Mouse (Mus musculus) kidney, embryonic 14.5 days (tissue): ENCODE results near the gene Ddx17. TPM values are rescaled to one million over a fixed set of nuclear protein-coding genes. Genes with fewer than 3 reads are reported as not detected.

Experiments used
- ATAC-seq: fragments of 200-750 bp; cut with Nextera tagmentation; 2 replicates; pipeline ENCODE4 v1.8.0; 2017; ENCODE audit warnings: moderate number of reproducible peaks, mild to moderate bottlenecking, moderate TSS enrichment, moderate library complexity; ENCODE audit not compliant: low FRiP score, low TSS enrichment
- H3K27ac ChIP-seq: fragments of 300-500 bp; sonication (generic); 2 replicates; pipeline ENCODE4 v1.5.1; 2014; ENCODE audit warnings: low read depth, mild to moderate bottlenecking, low read length, moderate library complexity, mixed read lengths
- H3K27me3 ChIP-seq: fragments of 300-500 bp; sonication (generic); 2 replicates; pipeline ENCODE4 v1.6.1; 2014; ENCODE audit warnings: mild to moderate bottlenecking, low read length; ENCODE audit not compliant: control insufficient read depth, insufficient read depth
- H3K36me3 ChIP-seq: fragments of 300-500 bp; sonication (generic); 2 replicates; pipeline ENCODE4 v1.6.1; 2014; ENCODE audit warnings: low read length, mixed read lengths; ENCODE audit not compliant: control insufficient read depth, insufficient read depth
- H3K4me1 ChIP-seq: fragments of 300-500 bp; sonication (generic); 2 replicates; pipeline ENCODE4 v1.6.1; 2014; ENCODE audit warnings: low read length, mixed read lengths; ENCODE audit not compliant: control insufficient read depth, insufficient read depth
- H3K4me2 ChIP-seq: fragments of 300-500 bp; sonication (generic); replicated peaks from 2 replicates; pipeline ENCODE4 v1.6.1; 2014; ENCODE audit warnings: low read depth, mild to moderate bottlenecking, low read length
- H3K4me3 ChIP-seq: fragments of 300-500 bp; sonication (generic); 2 replicates; pipeline ENCODE4 v1.5.1; 2014; ENCODE audit warnings: mild to moderate bottlenecking, low read length
- H3K9ac ChIP-seq: fragments of 300-500 bp; sonication (generic); 2 replicates; pipeline ENCODE4 v1.6.1; 2014; ENCODE audit warnings: low read depth, mild to moderate bottlenecking, low read length, moderate library complexity
- H3K9me3 ChIP-seq: fragments of 300-500 bp; sonication (generic); 2 replicates; pipeline ENCODE4 v1.6.1; 2016; ENCODE audit warnings: low read length; ENCODE audit not compliant: control insufficient read depth
- WGBS: fragments of 180-500 bp; shearing (Covaris S2); extraction: QIAGEN DNeasy Blood & Tissue Kit; methylation state at CpG from one replicate; pipeline ENCODE4 v1.1.7; 2014; 5-methylcytosine and 5-hydroxymethylcytosine counted together
- polyA plus RNA-seq: library from polyadenylated mRNA; unstranded; fragments of >200 nt; fragmentation: Nextera tagmentation; extraction: Ambion mirVana; gene quantifications from 2 replicates; pipeline ENCODE4 v1.2.1, GENCODE M21; 2014

The Ddx17 gene
- polyA plus RNA-seq, 1 experiment from 2014 or later: 93.8 TPM

DNA sequence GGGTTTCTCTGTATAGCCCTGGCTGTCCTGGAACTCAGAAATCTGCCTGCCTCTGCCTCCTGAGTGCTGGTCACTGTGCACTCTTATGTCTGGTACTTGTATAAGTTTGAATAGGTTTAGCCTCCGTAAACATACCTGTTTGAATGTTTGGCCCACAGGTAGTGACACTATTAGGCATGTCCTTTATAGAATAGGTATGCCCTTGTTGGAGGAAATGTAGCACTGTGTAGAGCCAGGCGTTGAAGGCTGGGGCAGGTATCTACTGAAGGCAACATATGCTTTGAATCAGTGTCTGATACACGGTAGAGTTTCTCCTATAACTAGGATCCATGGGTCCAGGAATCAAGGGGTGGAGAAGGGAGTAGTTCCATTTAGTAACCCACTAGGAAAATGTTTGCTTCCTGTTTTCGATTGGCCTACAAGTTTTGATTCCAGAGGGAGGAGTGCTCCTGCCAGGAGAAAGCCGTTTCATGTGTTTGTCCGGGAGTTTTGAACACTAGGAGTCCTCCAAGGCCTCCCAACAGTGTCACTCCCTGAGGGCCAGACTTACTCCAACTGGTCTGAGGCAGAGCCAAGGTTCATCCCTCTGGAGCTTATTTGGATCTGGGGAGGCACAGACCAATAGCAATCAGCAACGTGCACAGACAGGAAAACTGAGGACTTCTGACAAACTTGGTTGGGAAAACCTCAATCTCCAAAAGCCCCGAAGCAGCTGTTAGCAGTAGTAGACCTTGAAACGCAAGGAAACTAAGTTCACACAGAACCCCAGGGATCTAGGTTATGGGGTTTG is 20.4 kb downstream of the Ddx17 start:
- Histone ChIP-seq H3K36me3 (peaks cover 54% of the 10 kb centered on the region), H3K4me1 (no peaks in the 10 kb centered on the region), H3K9me3 (no peaks in the 10 kb centered on the region), H3K27ac (0 out of 2 replicates have a peak overlapping the region, but pooled peaks have one; percentile 6), H3K4me2 (no peak overlapping the region), H3K27me3 (no peaks in the 10 kb centered on the region), H3K9ac (no peak overlapping the region), H3K4me3 (no peak overlapping the region)
- ATAC-seq: no peak
- 65% methylated on average over 9 of the region's 9 CpGs for WGBS

DNA sequence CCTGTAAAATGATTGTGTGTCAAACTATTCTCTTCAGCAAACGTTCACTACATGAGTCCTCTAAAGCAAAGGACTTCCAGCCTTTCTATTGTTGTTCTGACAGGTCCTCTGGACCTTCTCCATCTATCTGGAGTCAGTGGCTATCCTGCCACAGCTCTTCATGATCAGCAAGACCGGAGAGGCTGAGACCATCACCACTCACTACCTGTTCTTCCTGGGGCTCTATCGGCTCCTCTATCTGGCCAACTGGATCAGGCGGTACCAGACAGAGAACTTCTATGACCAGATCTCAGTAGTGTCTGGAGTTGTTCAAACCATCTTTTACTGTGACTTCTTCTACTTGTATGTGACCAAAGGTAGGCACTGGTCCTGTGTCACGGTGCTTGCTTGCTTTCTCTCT is 21.0 kb downstream of the Ddx17 start:
- WGBS: 91% methylated on average over 5 of the region's 5 CpGs
- Histone ChIP-seq H3K4me2 (no peak overlapping the region), H3K9ac (no peak overlapping the region), H3K9me3 (no peaks in the 10 kb centered on the region), H3K27me3 (no peaks in the 10 kb centered on the region), H3K27ac (no peak overlapping the region), H3K4me3 (no peak overlapping the region), H3K36me3 (peaks cover 48% of the 10 kb centered on the region), H3K4me1 (no peaks in the 10 kb centered on the region)
- no peak for ATAC-seq

DNA sequence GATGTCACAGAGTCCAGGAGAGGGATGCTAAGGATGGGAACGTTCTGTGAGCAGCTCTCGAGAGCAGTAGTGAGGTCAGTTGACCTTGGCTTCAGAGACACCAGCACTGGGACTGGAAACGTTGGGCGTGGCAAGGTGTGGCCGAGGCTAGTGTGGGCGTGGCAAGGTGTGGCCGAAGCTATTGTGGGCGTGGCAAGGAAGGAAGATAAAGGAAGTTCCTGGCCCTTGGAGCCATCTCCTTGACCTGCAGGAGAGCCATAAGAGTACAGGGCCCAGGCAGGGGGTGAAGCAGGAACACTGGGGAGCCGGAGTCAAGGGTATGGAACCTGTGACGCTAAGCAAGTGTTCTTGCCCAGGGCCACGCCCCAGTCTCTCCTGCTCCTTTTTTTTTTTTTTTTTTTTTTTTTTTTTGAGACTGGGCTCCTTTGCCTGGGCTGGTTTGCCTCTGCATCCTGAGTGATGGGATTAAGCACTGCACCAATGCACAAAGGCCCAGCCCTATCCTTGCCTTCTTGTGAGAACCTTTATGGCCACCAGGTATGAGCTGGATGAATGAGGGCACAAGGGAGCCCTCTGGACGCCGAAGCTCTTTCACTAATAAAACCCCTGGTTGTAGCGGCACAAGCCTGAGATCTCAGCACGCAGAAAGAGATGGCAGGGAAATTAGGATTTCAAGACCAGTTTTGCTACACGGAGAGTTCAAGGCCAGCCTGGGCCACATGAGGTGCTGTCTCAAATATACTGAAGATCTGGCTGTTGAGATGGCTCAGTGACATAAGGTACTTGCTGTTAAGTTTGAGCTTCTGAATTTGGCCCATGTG is 26.9 kb downstream of the Ddx17 start:
- Histone ChIP-seq H3K27ac (no peak overlapping the region), H3K4me2 (no peak overlapping the region), H3K4me1 (peaks cover 10% of the 10 kb centered on the region), H3K36me3 (no peaks in the 10 kb centered on the region), H3K9ac (no peak overlapping the region), H3K27me3 (peaks cover 9% of the 10 kb centered on the region; the same call in 1 of the 2 replicates), H3K4me3 (no peak overlapping the region), H3K9me3 (no peaks in the 10 kb centered on the region)
- 45% methylated on average over 16 of the region's 16 CpGs for WGBS
- ATAC-seq: no peak

DNA sequence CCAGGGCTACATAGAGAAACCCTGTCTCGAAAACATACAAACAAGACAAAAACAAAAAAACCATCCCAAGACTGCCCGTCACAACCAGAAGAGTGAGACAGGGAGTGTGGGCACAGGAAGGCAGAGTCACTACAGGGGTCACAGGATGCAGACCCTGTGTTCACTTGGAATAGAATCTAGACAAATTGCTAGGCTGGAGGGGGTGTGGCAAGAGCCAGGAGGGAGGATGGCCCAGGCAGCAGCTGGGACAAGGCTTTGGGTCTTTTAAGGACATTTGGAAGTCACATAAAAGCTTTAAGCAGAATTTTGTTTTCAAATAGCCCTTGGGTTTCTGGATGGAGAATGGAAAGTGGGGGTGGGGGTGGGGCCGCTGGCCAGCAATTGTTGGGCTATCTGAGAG is 28.0 kb downstream of the Ddx17 start:
- Histone ChIP-seq H3K27ac (no peak overlapping the region), H3K27me3 (peaks cover 12% of the 10 kb centered on the region; the same call in 1 of the 2 replicates), H3K4me2 (no peak overlapping the region), H3K4me1 (peaks cover 14% of the 10 kb centered on the region), H3K9me3 (no peaks in the 10 kb centered on the region), H3K9ac (no peak overlapping the region), H3K36me3 (no peaks in the 10 kb centered on the region), H3K4me3 (no peak overlapping the region)
- ATAC-seq: no peak
- whole genome bisulfite sequencing: 74% methylated on average over 3 of the region's 3 CpGs

DNA sequence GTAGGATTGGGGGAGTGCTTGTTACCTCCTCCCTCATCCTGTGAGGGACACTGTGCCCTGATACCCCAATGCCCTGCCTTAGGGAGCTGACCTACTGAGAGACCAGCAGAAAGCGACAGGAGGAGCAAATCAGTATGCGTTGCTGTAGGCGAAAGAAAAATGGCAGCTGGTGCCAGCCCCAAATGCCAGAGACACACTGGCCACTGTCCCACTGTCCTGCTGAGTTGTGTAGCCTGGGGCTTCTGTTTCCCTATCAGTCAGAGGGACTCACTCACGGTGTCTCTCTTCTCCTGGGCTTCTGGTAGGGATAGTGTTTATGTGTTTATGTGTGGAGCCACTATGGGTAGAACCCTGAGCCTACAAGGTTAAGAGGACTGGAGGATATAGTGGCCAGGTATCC is 28.8 kb downstream of the Ddx17 start:
- H3K9me3 ChIP-seq: no peaks in the 10 kb centered on the region
- peak overlapping the region; percentile 6; the same call in 1 of the 2 replicates for H3K4me3 ChIP-seq
- H3K36me3 ChIP-seq: no peaks in the 10 kb centered on the region
- peaks cover 14% of the 10 kb centered on the region for H3K4me1 ChIP-seq
- H3K4me2 ChIP-seq: peak overlapping the region; percentile 25
- ATAC-seq: no peak
- H3K27ac ChIP-seq: no peak overlapping the region
- peaks cover 12% of the 10 kb centered on the region; the same call in 1 of the 2 replicates for H3K27me3 ChIP-seq
- no peak overlapping the region for H3K9ac ChIP-seq
- 84% methylated on average over 4 of the region's 4 CpGs for WGBS

DNA sequence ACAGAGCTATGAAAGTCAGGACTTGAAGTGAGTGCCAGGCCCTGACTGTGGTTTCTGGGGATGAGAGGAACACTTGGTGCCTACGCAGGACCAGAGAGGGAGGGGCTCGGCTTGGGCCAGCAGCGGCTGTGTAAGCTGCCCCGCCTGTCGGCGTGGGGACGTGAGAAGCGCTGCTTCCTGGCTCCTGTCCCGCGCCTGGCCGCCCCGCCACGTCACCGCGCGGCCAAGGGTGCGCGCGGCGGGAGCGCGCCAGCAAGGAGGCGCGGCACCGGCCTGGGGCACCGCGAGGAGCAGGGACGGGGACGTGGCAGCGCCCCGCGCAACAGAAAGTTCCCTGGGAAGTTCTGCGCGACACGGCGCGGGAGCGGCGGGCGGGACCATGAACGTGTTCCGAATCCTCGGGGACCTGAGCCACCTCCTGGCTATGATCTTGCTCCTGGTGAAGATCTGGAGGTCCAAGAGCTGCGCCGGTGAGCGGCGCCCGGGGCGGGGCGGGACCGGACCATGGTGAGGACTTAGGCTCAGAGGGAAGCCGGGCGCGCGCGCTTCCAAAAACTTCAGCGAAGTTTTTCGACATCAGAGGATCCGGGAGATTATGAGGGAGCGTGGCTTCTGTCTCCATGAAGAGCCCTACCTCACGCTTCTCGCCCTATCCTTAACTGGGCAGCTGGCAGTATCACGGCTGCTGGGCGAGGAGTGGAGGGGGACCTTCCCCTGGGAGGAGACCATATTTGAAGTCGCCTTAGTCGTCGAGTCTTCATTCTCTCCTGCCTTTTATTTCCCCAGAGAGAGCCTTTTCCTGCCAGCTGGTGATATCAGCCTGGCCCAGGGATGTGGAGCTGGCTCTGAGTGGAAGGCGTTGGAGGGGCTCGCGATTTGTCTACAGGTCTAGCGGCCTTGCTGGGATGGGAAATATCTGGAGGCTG is 30.1 kb downstream of the Ddx17 start, which contains the start of gene Kdelr3:
Gene Kdelr3, plus strand, starts transcription at position 241 of the 926 bp plus-strand sequence.
- peak within 1 kb of the TSS; percentile 62 for H3K4me3 ChIP-seq
- peaks cover 14% of the 10 kb centered on the region for H3K4me1 ChIP-seq
- no peaks in the 10 kb centered on the region for H3K36me3 ChIP-seq
- under 1% methylated on average over 70 of the region's 71 CpGs for WGBS
- H3K4me2 ChIP-seq: peak within 1 kb of the TSS; percentile 85
- peak within 1 kb of the TSS; percentile 66 for H3K9ac ChIP-seq
- peaks cover 12% of the 10 kb centered on the region; the same call in 1 of the 2 replicates for H3K27me3 ChIP-seq
- peak within 1 kb of the TSS; percentile 10; the same call in 1 of the 2 replicates for H3K27ac ChIP-seq
- peak; percentile 32; the same call in 1 of the 2 replicates for ATAC-seq
- no peaks in the 10 kb centered on the region for H3K9me3 ChIP-seq

DNA sequence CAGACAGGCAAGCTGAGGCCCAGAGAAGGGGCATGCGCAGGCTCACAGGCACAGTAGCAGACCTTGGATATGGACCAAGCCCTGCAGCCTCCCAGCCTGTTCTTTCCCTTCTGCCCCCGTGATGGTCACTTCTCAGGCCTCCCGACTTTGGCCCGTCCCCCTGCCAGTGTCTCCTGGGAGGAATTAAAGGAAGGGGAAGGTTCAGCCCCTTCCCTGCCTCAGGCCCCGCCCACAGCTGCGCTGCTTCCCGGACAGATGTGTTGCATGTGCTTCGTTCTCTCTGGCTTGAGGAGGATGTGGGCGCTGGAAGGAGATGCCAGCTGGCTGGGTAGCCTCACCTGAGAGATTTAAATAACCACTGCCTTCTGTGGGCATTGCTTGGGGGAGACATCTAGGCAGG is 32.6 kb downstream of the Ddx17 start:
- H3K27ac ChIP-seq: no peak overlapping the region
- H3K27me3 ChIP-seq: peaks cover 33% of the 10 kb centered on the region
- no peaks in the 10 kb centered on the region for H3K36me3 ChIP-seq
- no peaks in the 10 kb centered on the region for H3K9me3 ChIP-seq
- WGBS: 9% methylated on average over 9 of the region's 9 CpGs
- H3K4me3 ChIP-seq: no peak overlapping the region
- ATAC-seq: no peak
- no peak overlapping the region for H3K9ac ChIP-seq
- H3K4me2 ChIP-seq: no peak overlapping the region
- H3K4me1 ChIP-seq: peaks cover 18% of the 10 kb centered on the region

DNA sequence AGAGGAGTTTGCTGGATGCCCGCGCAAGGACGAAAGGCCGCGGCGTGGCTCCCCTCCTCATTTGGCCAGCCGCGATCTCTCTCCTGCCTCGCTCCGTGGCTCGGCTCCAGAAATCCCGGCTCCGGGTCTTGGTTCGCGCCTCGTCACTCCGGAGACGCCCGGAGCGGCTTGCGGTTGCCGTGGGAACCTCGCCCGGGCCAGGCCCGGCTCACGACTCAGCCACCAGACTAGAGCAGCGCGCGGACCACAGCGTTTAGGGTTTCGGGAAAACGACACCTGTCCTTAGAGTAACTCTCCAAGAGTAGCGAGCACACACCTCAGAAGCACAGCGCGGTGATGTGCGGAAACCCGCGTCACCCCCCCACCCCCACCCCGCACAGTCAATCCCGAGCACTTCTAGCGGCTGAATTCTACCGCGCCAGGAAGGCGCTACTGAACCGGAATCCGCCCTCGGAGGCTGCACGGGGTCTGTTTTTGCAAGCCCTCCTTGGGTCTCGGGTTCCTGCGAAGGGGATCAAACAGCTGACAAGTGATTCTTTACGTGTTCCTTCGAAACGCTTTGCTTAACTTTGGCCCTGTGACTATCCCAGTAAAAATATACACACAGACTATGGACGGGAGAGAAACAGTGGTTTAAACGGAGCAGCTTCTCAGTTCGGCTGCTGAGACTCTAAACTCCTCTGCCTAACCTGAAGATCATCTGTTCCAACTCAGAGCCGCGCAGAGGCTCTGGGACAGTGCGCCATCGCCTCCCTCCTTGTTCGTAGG is 34.8 kb downstream of the Ddx17 start:
- Histone ChIP-seq H3K27ac (no peak overlapping the region), H3K4me1 (peaks cover 8% of the 10 kb centered on the region; the same call in 1 of the 2 replicates), H3K4me2 (peak overlapping the region; percentile 59), H3K36me3 (no peaks in the 10 kb centered on the region), H3K9me3 (no peaks in the 10 kb centered on the region), H3K27me3 (peaks cover 45% of the 10 kb centered on the region), H3K9ac (no peak overlapping the region), H3K4me3 (peak overlapping the region; percentile 38)
- peak; percentile 72 for ATAC-seq
- WGBS: under 1% methylated on average over 61 of the region's 61 CpGs
